Mouse (Mus musculus): ENCODE measurements around the gene Brca1.

DNA sequence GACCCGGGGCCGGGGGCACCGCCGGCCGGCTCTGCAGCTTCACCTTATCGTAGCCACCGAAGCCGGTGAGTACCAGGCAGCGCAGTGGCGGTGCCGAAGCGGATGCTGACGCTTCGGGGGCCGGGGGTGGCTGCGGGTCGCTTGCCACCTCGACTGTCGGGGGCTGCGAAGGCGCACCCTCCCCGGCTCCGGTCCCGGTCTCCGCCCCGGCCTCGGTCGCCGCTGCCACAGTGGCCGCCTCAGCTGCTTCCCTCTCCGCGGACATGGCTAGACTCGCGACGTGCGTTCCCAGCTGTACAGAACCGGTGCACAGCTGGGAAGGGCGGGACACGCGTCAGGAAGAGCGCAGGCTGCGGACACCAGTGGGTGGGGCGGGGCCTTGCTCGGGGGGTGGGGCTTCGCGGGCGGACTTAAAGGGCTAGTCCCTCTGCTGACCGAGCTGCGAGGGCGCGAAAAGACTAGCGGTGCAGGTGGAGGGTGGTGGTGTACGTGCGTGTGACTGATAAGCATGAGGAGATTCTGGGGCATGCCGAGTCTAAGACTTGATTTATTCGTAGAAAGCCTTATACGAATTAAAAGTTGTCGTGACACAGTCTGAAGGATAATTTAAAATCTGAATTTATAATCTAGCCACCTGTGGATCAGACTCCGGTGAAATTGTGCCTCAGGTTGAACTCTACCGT is 85.7 kb downstream of the Brca1 start, which contains the start of gene Vat1:
- TF ChIP-seq POLR2A (IDR thresholded peaks at IDR 0.05; ENCODE audit: borderline replicate concordance, low read depth, low read length): no peak
- TF ChIP-seq CTCF (IDR thresholded peaks at IDR 0.05; ENCODE audit: low read depth, low read length): no peak
